Mouse (Mus musculus) kidney, adult 18-20 months (tissue): ENCODE results near the gene Ube2j2.
A peak's percentile ranks its signal among the peaks of the same experiment; 100 is the strongest.

Experiments used
- DNase-seq: peaks from one replicate; pipeline ENCODE4 v3.0.0; 2021

Ube2j2 gene

GRCm38 (mm10) chr4:155943534-155944249 lies at the start of gene Ube2j2:
Gene Ube2j2 (plus strand): TSS chr4:155943831.
- DNase-seq = peak; percentile 98

GRCm38 (mm10) chr4:155894311-155894881 lies 49.2 kb upstream of the Ube2j2 start:
- peak; percentile 49 for DNase-seq

- peak; percentile 56 for DNase-seq
These were observed 48.4 kb upstream of the Ube2j2 start for GRCm38 (mm10) chr4:155895216-155895615.

GRCm38 (mm10) chr4:155895826-155896225 lies 47.8 kb upstream of the Ube2j2 start:
- no peak for DNase-seq

GRCm38 (mm10) chr4:155896461-155896860 lies 47.2 kb upstream of the Ube2j2 start:
- DNase-seq = no peak

- no peak for DNase-seq
These were observed 45.3 kb upstream of the Ube2j2 start for GRCm38 (mm10) chr4:155898318-155898717.

GRCm38 (mm10) chr4:155899355-155899754 lies 44.3 kb upstream of the Ube2j2 start:
- no peak for DNase-seq

- DNase-seq = no peak
These were observed 42.4 kb upstream of the Ube2j2 start for GRCm38 (mm10) chr4:155901205-155901604.

GRCm38 (mm10) chr4:155903246-155903645 lies 40.4 kb upstream of the Ube2j2 start:
- no peak for DNase-seq

GRCm38 (mm10) chr4:155904318-155905102 lies 39.1 kb upstream of the Ube2j2 start:
- no peak for DNase-seq

- no peak for DNase-seq
These were observed 38.0 kb upstream of the Ube2j2 start for GRCm38 (mm10) chr4:155905634-155906033.

GRCm38 (mm10) chr4:155906125-155906524 lies 37.5 kb upstream of the Ube2j2 start:
- no peak for DNase-seq

GRCm38 (mm10) chr4:155907003-155907402 lies 36.6 kb upstream of the Ube2j2 start:
- no peak for DNase-seq

- DNase-seq = no peak
These were observed 35.4 kb upstream of the Ube2j2 start for GRCm38 (mm10) chr4:155908281-155908680.

- DNase-seq = no peak
These were observed 34.9 kb upstream of the Ube2j2 start for GRCm38 (mm10) chr4:155908751-155909150.

GRCm38 (mm10) chr4:155932031-155932430 lies 11.6 kb upstream of the Ube2j2 start:
- DNase-seq = no peak

- DNase-seq = no peak
These were observed 580 bp upstream of the Ube2j2 start for GRCm38 (mm10) chr4:155943049-155943452.

- no peak for DNase-seq
These were observed 640 bp downstream of the Ube2j2 start for GRCm38 (mm10) chr4:155944271-155944670.

- DNase-seq = no peak
These were observed 3.5 kb downstream of the Ube2j2 start for GRCm38 (mm10) chr4:155947094-155947493.

GRCm38 (mm10) chr4:155955491-155955890 lies 11.9 kb downstream of the Ube2j2 start:
- no peak for DNase-seq

- DNase-seq = peak; percentile 76
These were observed 15.6 kb downstream of the Ube2j2 start for GRCm38 (mm10) chr4:155959275-155959674.

GRCm38 (mm10) chr4:155962167-155962971 lies 18.7 kb downstream of the Ube2j2 start, which contains the start of gene C1qtnf12:
Gene C1qtnf12 (plus strand): TSS chr4:155962318.
- peak; percentile 71 for DNase-seq

GRCm38 (mm10) chr4:155963106-155963505 lies 19.5 kb downstream of the Ube2j2 start:
- peak; percentile 22 for DNase-seq
